Mouse (Mus musculus) midbrain, embryonic 11.5 days (tissue): ENCODE data around the gene Mybbp1a. TPM values are rescaled to one million over a fixed set of nuclear protein-coding genes. Genes with fewer than 3 reads are reported as not detected.
A peak's percentile ranks its signal among the peaks of the same experiment; 100 is the strongest.

Experiments
- ATAC-seq: fragments of 200-750 bp; cut with Nextera tagmentation; 2 replicates; pipeline ENCODE4 v1.8.0; 2017; ENCODE audit warnings: moderate TSS enrichment, moderate library complexity; ENCODE audit not compliant: low FRiP score
- DNase-seq: peaks from one replicate; pipeline ENCODE4 v3.0.0; 2015; ENCODE audit warnings: low spot score; ENCODE audit errors: missing footprints
- H3K27ac ChIP-seq: fragments of 300-500 bp; sonication (generic); 2 replicates; pipeline ENCODE4 v1.5.1; 2014; ENCODE audit warnings: low read depth, low read length
- H3K27me3 ChIP-seq: fragments of 300-500 bp; sonication (generic); 2 replicates; pipeline ENCODE4 v1.6.1; 2014; ENCODE audit warnings: mild to moderate bottlenecking, low read length, moderate library complexity, mixed read lengths; ENCODE audit not compliant: control insufficient read depth, insufficient read depth
- H3K36me3 ChIP-seq: fragments of 300-500 bp; sonication (generic); 2 replicates; pipeline ENCODE4 v1.6.1; 2014; ENCODE audit warnings: mild to moderate bottlenecking, low read length, moderate library complexity, mixed read lengths; ENCODE audit not compliant: control insufficient read depth, insufficient read depth
- H3K4me1 ChIP-seq: fragments of 300-500 bp; sonication (generic); 2 replicates; pipeline ENCODE4 v1.6.1; 2014; ENCODE audit warnings: low read length; ENCODE audit not compliant: control insufficient read depth, insufficient read depth
- H3K4me2 ChIP-seq: fragments of 300-500 bp; sonication (generic); 2 replicates; pipeline ENCODE4 v1.6.1; 2014; ENCODE audit warnings: mild to moderate bottlenecking, moderate library complexity
- H3K4me3 ChIP-seq: fragments of 300-500 bp; sonication (generic); 2 replicates; pipeline ENCODE4 v1.5.1; 2014; ENCODE audit warnings: low read depth, low read length
- H3K9ac ChIP-seq: fragments of 300-500 bp; sonication (generic); 2 replicates; pipeline ENCODE4 v1.6.1; 2014; ENCODE audit warnings: low read length
- H3K9me3 ChIP-seq: fragments of 300-500 bp; sonication (generic); 2 replicates; pipeline ENCODE4 v1.6.1; 2016; ENCODE audit warnings: low read length; ENCODE audit not compliant: control insufficient read depth
- WGBS: fragments of 180-500 bp; shearing (Covaris S2); extraction: QIAGEN DNeasy Blood & Tissue Kit; methylation state at CpG from one replicate; pipeline ENCODE4 v1.1.7; 2014; 5-methylcytosine and 5-hydroxymethylcytosine counted together
- polyA plus RNA-seq: library from polyadenylated mRNA; unstranded; fragments of >200 nt; fragmentation: Nextera tagmentation; extraction: Ambion mirVana; gene quantifications from 2 replicates; pipeline ENCODE4 v1.2.1, GENCODE M21; 2014

The Mybbp1a gene
- polyA plus RNA-seq, 1 experiment from 2014 or later: 144 TPM

GRCm38 (mm10) chr11:72452140-72452665, 11.0 kb downstream of the Mybbp1a start:
- no peak for ATAC-seq
- H3K4me1 ChIP-seq: peaks cover 4% of the 10 kb centered on the region

GRCm38 (mm10) chr11:72453105-72453953, 12.2 kb downstream of the Mybbp1a start:
- Histone ChIP-seq H3K36me3 (peaks cover 24% of the 10 kb centered on the region), H3K27me3 (no peaks in the 10 kb centered on the region), H3K27ac (no peak overlapping the region), H3K9ac (no peak overlapping the region), H3K4me1 (peaks cover 4% of the 10 kb centered on the region), H3K4me3 (no peak overlapping the region), H3K4me2 (no peak overlapping the region), H3K9me3 (no peaks in the 10 kb centered on the region)
- no peak for ATAC-seq
- WGBS: 58% methylated on average over 15 of the region's 15 CpGs
- no peak for DNase-seq

More at GRCm38 (mm10) chr11:72452140-72452665, 11.0 kb downstream of the Mybbp1a start:
- no peak for DNase-seq
- WGBS: 94% methylated on average over 3 of the region's 3 CpGs
- Histone ChIP-seq H3K9me3 (no peaks in the 10 kb centered on the region), H3K27ac (no peak overlapping the region), H3K27me3 (no peaks in the 10 kb centered on the region), H3K4me3 (no peak overlapping the region), H3K9ac (no peak overlapping the region), H3K36me3 (peaks cover 34% of the 10 kb centered on the region), H3K4me2 (no peak overlapping the region)

GRCm38 (mm10) chr11:72455694-72456093, 14.5 kb downstream of the Mybbp1a start:
- H3K27ac ChIP-seq: no peak overlapping the region
- ATAC-seq: peak; percentile 54

GRCm38 (mm10) chr11:72457995-72458496, 16.9 kb downstream of the Mybbp1a start:
- Histone ChIP-seq H3K27ac (no peak overlapping the region), H3K9me3 (no peaks in the 10 kb centered on the region), H3K4me1 (peaks cover 4% of the 10 kb centered on the region), H3K36me3 (no peaks in the 10 kb centered on the region), H3K4me3 (no peak overlapping the region), H3K9ac (no peak overlapping the region), H3K27me3 (no peaks in the 10 kb centered on the region), H3K4me2 (no peak overlapping the region)
- DNase-seq (no peak), ATAC-seq (no peak)
- WGBS: 70% methylated on average over 12 of the region's 12 CpGs

More at GRCm38 (mm10) chr11:72455694-72456093, 14.5 kb downstream of the Mybbp1a start:
- no peaks in the 10 kb centered on the region for H3K27me3 ChIP-seq
- H3K4me2 ChIP-seq: no peak overlapping the region
- peaks cover 4% of the 10 kb centered on the region for H3K4me1 ChIP-seq
- peaks cover 6% of the 10 kb centered on the region for H3K36me3 ChIP-seq
- WGBS: 22% methylated on average over 5 of the region's 5 CpGs
- H3K9me3 ChIP-seq: no peaks in the 10 kb centered on the region
- no peak for DNase-seq
- H3K9ac ChIP-seq: peak overlapping the region; percentile 34
- no peak overlapping the region for H3K4me3 ChIP-seq

- H3K4me2 ChIP-seq: no peak overlapping the region
- no peaks in the 10 kb centered on the region for H3K36me3 ChIP-seq
- H3K9ac ChIP-seq: no peak overlapping the region
- peaks cover 4% of the 10 kb centered on the region for H3K4me1 ChIP-seq
- H3K9me3 ChIP-seq: no peaks in the 10 kb centered on the region
- ATAC-seq: no peak
- no peak overlapping the region for H3K27ac ChIP-seq
- no peak for DNase-seq
- no peaks in the 10 kb centered on the region for H3K27me3 ChIP-seq
- no peak overlapping the region for H3K4me3 ChIP-seq
- 89% methylated on average over 3 of the region's 3 CpGs for WGBS
Observed at GRCm38 (mm10) chr11:72458502-72458901, 17.3 kb downstream of the Mybbp1a start.

GRCm38 (mm10) chr11:72461500-72461981, 20.4 kb downstream of the Mybbp1a start:
- Histone ChIP-seq H3K9ac (no peak overlapping the region), H3K4me1 (peaks cover 4% of the 10 kb centered on the region), H3K27me3 (no peaks in the 10 kb centered on the region), H3K36me3 (no peaks in the 10 kb centered on the region), H3K27ac (no peak overlapping the region), H3K9me3 (no peaks in the 10 kb centered on the region), H3K4me3 (no peak overlapping the region), H3K4me2 (no peak overlapping the region)
- 60% methylated on average over 5 of the region's 5 CpGs for WGBS
- no peak for ATAC-seq
- no peak for DNase-seq

GRCm38 (mm10) chr11:72464821-72465220, 23.7 kb downstream of the Mybbp1a start:
- Histone ChIP-seq H3K4me2 (no peak overlapping the region), H3K4me1 (peaks cover 8% of the 10 kb centered on the region), H3K27me3 (no peaks in the 10 kb centered on the region), H3K27ac (no peak overlapping the region), H3K4me3 (no peak overlapping the region), H3K9me3 (no peaks in the 10 kb centered on the region), H3K36me3 (no peaks in the 10 kb centered on the region), H3K9ac (no peak overlapping the region)
- DNase-seq (no peak), ATAC-seq (no peak)
- WGBS: 50% methylated on average over 3 of the region's 3 CpGs

GRCm38 (mm10) chr11:72465978-72466693, 25.0 kb downstream of the Mybbp1a start:
- Histone ChIP-seq H3K27ac (0 out of 2 replicates have a peak overlapping the region, but pooled peaks have one; percentile 8), H3K4me3 (no peak overlapping the region), H3K27me3 (no peaks in the 10 kb centered on the region), H3K36me3 (no peaks in the 10 kb centered on the region), H3K4me2 (no peak overlapping the region), H3K9me3 (no peaks in the 10 kb centered on the region), H3K9ac (no peak overlapping the region), H3K4me1 (peaks cover 8% of the 10 kb centered on the region)
- ATAC-seq (no peak), DNase-seq (no peak)
- WGBS: 75% methylated on average over 11 of the region's 11 CpGs
